Mouse (Mus musculus) hindbrain, postnatal 0 days (tissue): Measurements from ENCODE around the gene Vmn1r215. TPM values are rescaled to one million over a fixed set of nuclear protein-coding genes. Genes with fewer than 3 reads are reported as not detected.
"Not testable (repeated sequence)": the region's sequence is repeated elsewhere in the genome, so short reads cannot be mapped to it uniquely, and the experiment has no call there.

Experiments used
- ATAC-seq: fragments of 200-750 bp; cut with Nextera tagmentation; 2 replicates; pipeline ENCODE4 v1.8.0; 2017; ENCODE audit warnings: mild to moderate bottlenecking, moderate TSS enrichment, moderate library complexity
- DNase-seq: peaks from one replicate; pipeline ENCODE4 v3.0.0-alpha.2; 2015; ENCODE audit warnings: low spot score
- H3K27ac ChIP-seq: fragments of 300-500 bp; sonication (generic); 2 replicates; pipeline ENCODE4 v1.5.1; 2014; ENCODE audit warnings: mild to moderate bottlenecking
- H3K27me3 ChIP-seq: fragments of 300-500 bp; sonication (generic); 2 replicates; pipeline ENCODE4 v1.6.1; 2014; ENCODE audit warnings: low read length, mixed read lengths; ENCODE audit not compliant: insufficient read depth
- H3K36me3 ChIP-seq: fragments of 300-500 bp; sonication (generic); 2 replicates; pipeline ENCODE4 v1.6.1; 2014; ENCODE audit warnings: low read length, mixed read lengths; ENCODE audit not compliant: insufficient read depth
- H3K4me1 ChIP-seq: fragments of 300-500 bp; sonication (generic); 2 replicates; pipeline ENCODE4 v1.6.1; 2014; ENCODE audit warnings: antibody characterized with exemption, low read length, mixed read lengths; ENCODE audit not compliant: insufficient read depth
- H3K4me2 ChIP-seq: fragments of 300-500 bp; sonication (generic); 2 replicates; pipeline ENCODE4 v1.6.1; 2014; ENCODE audit warnings: low read depth, mild to moderate bottlenecking, low read length, moderate library complexity, mixed read lengths
- H3K4me3 ChIP-seq: fragments of 300-500 bp; sonication (generic); 2 replicates; pipeline ENCODE4 v1.5.1; 2014; ENCODE audit warnings: low read length
- H3K9ac ChIP-seq: fragments of 300-500 bp; sonication (generic); replicated peaks from 2 replicates; pipeline ENCODE4 v1.6.1; 2014; ENCODE audit warnings: mild to moderate bottlenecking, low read length, moderate library complexity, mixed read lengths
- H3K9me3 ChIP-seq: fragments of 300-500 bp; sonication (generic); 2 replicates; pipeline ENCODE4 v1.6.1; 2016; ENCODE audit warnings: low read length, mixed read lengths
- CTCF ChIP-seq: IDR thresholded peaks from 2 replicates; pipeline ENCODE4 v1.5.1; 2016; ENCODE audit warnings: antibody characterized with exemption, control low read depth, low read depth
- WGBS: fragments of 180-500 bp; shearing (Covaris S2); extraction: QIAGEN DNeasy Blood & Tissue Kit; methylation state at CpG from one replicate; pipeline ENCODE4 v1.1.7; 2014; 5-methylcytosine and 5-hydroxymethylcytosine counted together
- polyA plus RNA-seq: library from polyadenylated mRNA; unstranded; fragments of >200 nt; fragmentation: Nextera tagmentation; extraction: Ambion mirVana; gene quantifications from 2 replicates; pipeline ENCODE4 v1.2.1, GENCODE M21; 2015
- total RNA-seq: library from RNA; depleted of rRNA; stranded (reverse); fragments of >200 nt; gene quantifications from 2 replicates; pipeline ENCODE4 v1.2.3, GENCODE M21; 2014; rRNA removed

Gene Vmn1r215
- total RNA-seq (not detected in 2 replicates), polyA plus RNA-seq (not detected in 2 replicates)

DNA sequence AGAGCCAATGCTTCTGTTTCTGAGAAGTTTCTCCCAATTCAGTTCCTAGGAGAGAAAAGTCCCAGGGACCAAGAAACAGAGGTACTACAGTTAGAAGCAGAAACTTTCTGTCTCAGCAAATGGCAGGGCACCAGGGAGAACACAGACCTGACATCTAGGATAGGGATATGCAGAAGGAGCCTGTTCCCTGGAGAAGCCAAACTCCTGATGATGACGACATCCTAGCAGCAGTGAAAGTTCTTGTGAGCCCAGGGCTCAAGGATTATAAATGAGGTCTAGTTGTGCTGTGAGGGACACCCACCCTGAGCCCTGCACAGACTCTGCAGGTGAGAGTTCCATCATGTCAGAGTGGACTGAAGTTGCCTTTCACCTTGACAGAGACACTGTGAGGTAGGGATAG lies at the start of gene Vmn1r215:
TSS of gene Vmn1r215 (plus strand) at position 301 of the 400 bp plus-strand sequence.
- 61% methylated on average over 1 of the region's 1 CpGs for WGBS
- no peak within 1 kb of the TSS for H3K9ac ChIP-seq

DNA sequence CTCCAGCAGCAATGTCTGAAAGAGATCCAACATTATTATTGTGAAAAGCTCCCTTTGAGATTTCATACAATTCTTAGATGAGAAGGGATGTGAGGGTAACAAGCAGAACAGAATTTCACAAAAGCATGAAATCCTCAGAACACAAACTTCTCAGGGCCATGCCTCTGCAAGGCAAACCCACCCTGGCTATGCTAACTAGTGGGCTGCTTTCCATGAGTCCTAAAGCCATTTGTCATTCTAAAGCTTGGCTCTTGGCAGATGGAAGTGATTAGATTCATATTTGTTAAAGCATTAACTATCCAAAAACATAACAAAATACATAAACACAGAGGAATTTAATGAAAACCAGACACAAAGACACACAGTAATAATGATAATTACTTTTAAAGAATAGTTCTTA lies 49.7 kb upstream of the Vmn1r215 start:
- Histone ChIP-seq H3K27ac (no peak overlapping the region), H3K4me2 (no peak overlapping the region), H3K36me3 (no peaks in the 10 kb centered on the region)

More for the DNA sequence above, at the start of gene Vmn1r215:
- Histone ChIP-seq H3K27ac (no peak within 1 kb of the TSS), H3K36me3 (no peaks in the 10 kb centered on the region), H3K4me1 (no peaks in the 10 kb centered on the region), H3K4me3 (no peak within 1 kb of the TSS), H3K4me2 (no peak within 1 kb of the TSS), H3K9me3 (no peaks in the 10 kb centered on the region), H3K27me3 (no peaks in the 10 kb centered on the region)
- TF ChIP-seq CTCF = no peak
- ATAC-seq (no peak), DNase-seq (no peak)

GRCm38 (mm10) chr13:23024812-23025211 lies 43.0 kb upstream of the Vmn1r215 start:
- H3K9me3 ChIP-seq = no peaks in the 10 kb centered on the region
- H3K4me1 ChIP-seq = no peaks in the 10 kb centered on the region
- TF ChIP-seq CTCF = no peak
- no peak for DNase-seq
- no peak overlapping the region for H3K9ac ChIP-seq
- no peaks in the 10 kb centered on the region for H3K27me3 ChIP-seq
- H3K4me3 ChIP-seq = no peak overlapping the region
- H3K4me2 ChIP-seq = no peak overlapping the region
- H3K36me3 ChIP-seq = no peaks in the 10 kb centered on the region
- no peak overlapping the region for H3K27ac ChIP-seq
- ATAC-seq = no peak

More for the DNA sequence above, 49.7 kb upstream of the Vmn1r215 start:
- Histone ChIP-seq H3K9me3 (no peaks in the 10 kb centered on the region), H3K9ac (no peak overlapping the region), H3K27me3 (no peaks in the 10 kb centered on the region), H3K4me3 (no peak overlapping the region), H3K4me1 (no peaks in the 10 kb centered on the region)
- ATAC-seq (no peak), DNase-seq (peak; percentile 1)
- no peak for TF ChIP-seq CTCF

- no peak within 1 kb of the TSS for H3K9ac ChIP-seq
- no peaks in the 10 kb centered on the region for H3K36me3 ChIP-seq
- H3K4me3 ChIP-seq = no peak within 1 kb of the TSS
- H3K4me1 ChIP-seq = no peaks in the 10 kb centered on the region
- TF ChIP-seq CTCF = no peak
- H3K27me3 ChIP-seq = no peaks in the 10 kb centered on the region
- WGBS = 87% methylated on average over 3 of the region's 3 CpGs
- H3K27ac ChIP-seq = no peak within 1 kb of the TSS
- DNase-seq (no peak), ATAC-seq (no peak)
- H3K4me2 ChIP-seq = no peak within 1 kb of the TSS
- no peaks in the 10 kb centered on the region for H3K9me3 ChIP-seq
Measured at GRCm38 (mm10) chr13:23030118-23030517, 37.7 kb upstream of the Vmn1r215 start, which contains the start of gene Vmn1r214. Gene Vmn1r214, plus strand, starts transcription at chr13:23030418.

DNA sequence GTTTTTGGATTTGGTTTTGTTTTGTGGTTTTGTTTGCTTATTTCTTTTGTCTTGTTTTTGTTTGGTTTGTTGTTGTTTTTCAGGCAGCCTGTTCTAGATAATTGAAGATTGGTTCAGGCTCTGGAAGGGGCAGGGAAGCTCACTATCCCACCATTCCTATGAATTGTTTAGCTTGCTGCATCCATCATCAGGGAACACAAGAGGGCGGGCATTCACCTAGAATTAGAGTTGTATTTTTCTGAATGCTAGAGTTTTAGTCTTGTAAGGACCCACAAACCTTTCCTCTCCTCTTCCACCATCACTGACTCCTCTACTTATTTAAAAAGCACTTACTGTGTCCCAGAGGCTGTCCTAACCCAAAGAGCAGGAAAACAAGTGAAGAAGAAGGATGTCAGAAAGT lies 10.0 kb upstream of the Vmn1r215 start:
- Histone ChIP-seq H3K9me3 (no peaks in the 10 kb centered on the region), H3K4me1 (no peaks in the 10 kb centered on the region), H3K27ac (no peak overlapping the region), H3K27me3 (no peaks in the 10 kb centered on the region), H3K9ac (no peak overlapping the region), H3K4me3 (no peak overlapping the region), H3K4me2 (no peak overlapping the region), H3K36me3 (no peaks in the 10 kb centered on the region)
- DNase-seq (peak; percentile 8), ATAC-seq (no peak)
- TF ChIP-seq CTCF = 0 out of 2 replicates have a peak, but pooled peaks have one; percentile 12
- 61% methylated on average over 1 of the region's 1 CpGs for WGBS

- no peak for TF ChIP-seq CTCF
- ATAC-seq = no peak
- Histone ChIP-seq H3K4me2 (no peak overlapping the region), H3K9ac (no peak overlapping the region), H3K27me3 (no peaks in the 10 kb centered on the region), H3K4me1 (no peaks in the 10 kb centered on the region), H3K27ac (no peak overlapping the region), H3K9me3 (no peaks in the 10 kb centered on the region), H3K36me3 (no peaks in the 10 kb centered on the region), H3K4me3 (no peak overlapping the region)
- DNase-seq = no peak
- 90% methylated on average over 2 of the region's 2 CpGs for WGBS
Measured at GRCm38 (mm10) chr13:23069312-23069711, 1.5 kb downstream of the Vmn1r215 start.

- ATAC-seq = no peak
- no peak for DNase-seq
- WGBS = 94% methylated on average over 4 of the region's 4 CpGs
- Histone ChIP-seq H3K27me3 (no peaks in the 10 kb centered on the region), H3K4me3 (no peak overlapping the region), H3K27ac (no peak overlapping the region), H3K36me3 (no peaks in the 10 kb centered on the region), H3K4me1 (no peaks in the 10 kb centered on the region), H3K4me2 (no peak overlapping the region), H3K9me3 (no peaks in the 10 kb centered on the region), H3K9ac (no peak overlapping the region)
- no peak for TF ChIP-seq CTCF
Measured at GRCm38 (mm10) chr13:23094386-23094785, 26.6 kb downstream of the Vmn1r215 start.

- ATAC-seq, DNase-seq, H3K4me3 ChIP-seq, H3K27ac ChIP-seq, H3K9ac ChIP-seq, H3K36me3 ChIP-seq, H3K27me3 ChIP-seq, H3K9me3 ChIP-seq, H3K4me1 ChIP-seq, H3K4me2 ChIP-seq: not testable (repeated sequence)
- 81% methylated on average over 1 of the region's 1 CpGs for WGBS
Measured at GRCm38 (mm10) chr13:23118126-23118525, 50.3 kb downstream of the Vmn1r215 start, which contains the start of gene Vmn1r217. Gene Vmn1r217, minus strand, starts transcription at chr13:23118226.
